Mouse (Mus musculus): ENCODE data around the gene Wtip. TPM values are rescaled to one million over a fixed set of nuclear protein-coding genes. Genes with fewer than 3 reads are reported as not detected.
A peak's percentile ranks its signal among the peaks of the same experiment; 100 is the strongest.
"Not testable (repeated sequence)": the region's sequence is repeated elsewhere in the genome, so short reads cannot be mapped to it uniquely, and the experiment has no call there.

Gene Wtip
- total RNA-seq (2012; rRNA removed): 68.6 and 96.7 TPM in 2 replicates

DNA sequence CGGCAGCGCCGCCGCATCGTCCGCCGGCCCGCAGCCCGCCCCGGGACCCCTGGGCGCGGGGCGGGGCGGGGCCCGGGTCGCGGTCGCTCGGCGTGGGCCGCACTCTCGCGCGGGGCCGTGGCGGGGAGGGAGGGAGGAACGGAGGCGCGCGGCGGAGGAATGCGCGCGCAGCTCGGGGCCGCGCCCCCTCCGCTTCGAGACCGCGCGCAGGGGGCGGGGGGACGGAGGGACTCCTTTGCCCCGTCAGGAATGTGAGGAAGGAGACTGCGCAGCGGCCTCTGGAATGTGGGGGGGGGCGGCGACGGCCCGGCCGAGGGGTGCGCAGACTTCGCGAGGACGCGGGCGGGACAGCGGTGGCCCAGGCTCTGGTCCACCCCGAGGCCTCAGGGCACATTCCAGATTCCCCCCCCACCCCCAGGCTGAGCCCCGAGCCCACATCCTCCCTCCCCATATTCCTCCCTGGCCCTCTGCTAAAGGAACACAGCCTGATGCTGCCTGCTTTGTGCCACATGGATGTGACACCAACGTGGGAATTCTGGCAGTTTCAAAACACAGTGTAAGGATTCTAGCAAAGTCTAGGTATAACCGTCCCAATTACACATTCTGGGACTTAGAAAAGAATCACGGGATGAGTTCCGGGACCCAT lies at the start of gene Wtip:
Gene Wtip, minus strand, starts transcription at position 152 of the 646 bp plus-strand sequence.
- Histone ChIP-seq H3K36me3 (ENCODE audit: control insufficient read depth, insufficient read depth, low read length, poor library complexity, severe bottlenecking) (no peaks in the 10 kb centered on the region; the same call in 1 of the 2 replicates), H3K4me1 (ENCODE audit: control insufficient read depth in 2 of 2, insufficient read depth in 2 of 2, low read length in 2 of 2, poor library complexity in 1 of 2) (peaks cover 2 to 16% of the 10 kb centered on the region in 2 experiments; a peak in 3 of 4 replicates), H3K27ac (ENCODE audit: insufficient read depth, low read depth, low read length, poor library complexity, severe bottlenecking) (peak within 1 kb of the TSS; percentile 73), H3K4me3 (ENCODE audit: insufficient read depth in 1 of 2, low read depth in 1 of 2, low read length in 2 of 2, poor library complexity in 1 of 2, severe bottlenecking in 1 of 2) (peak within 1 kb of the TSS; percentile 68 to 99), H3K9ac (ENCODE audit: insufficient read depth, low read depth, low read length, poor library complexity, severe bottlenecking) (peak within 1 kb of the TSS; percentile 98), H3K9me3 (ENCODE audit: control insufficient read depth, insufficient read depth, low read depth, low read length) (no peaks in the 10 kb centered on the region)
- in situ Hi-C loops (cut with MboI; ENCODE audit: low sequenced_read_pairs in 2 of 2, unreplicated experiment in 2 of 2): no loop called here
- DNase-seq (ENCODE audit: low read depth, low spot score): peak; percentile 61
- no peak for TF ChIP-seq HCFC1 (IDR thresholded peaks at IDR 0.05; ENCODE audit: borderline replicate concordance, insufficient read depth, low read length)
- no peak for TF ChIP-seq ZNF384 (IDR thresholded peaks at IDR 0.05; ENCODE audit: low read depth, low read length)
- TF ChIP-seq ZC3H11A (IDR thresholded peaks at IDR 0.05; ENCODE audit: borderline replicate concordance, low read depth, low read length): no peak
- no peak for TF ChIP-seq MAFK (IDR thresholded peaks at IDR 0.05; ENCODE audit: insufficient read depth, low read depth, low read length)
- no peak for TF ChIP-seq CHD2 (IDR thresholded peaks at IDR 0.05; ENCODE audit: low read depth, low read length)

DNA sequence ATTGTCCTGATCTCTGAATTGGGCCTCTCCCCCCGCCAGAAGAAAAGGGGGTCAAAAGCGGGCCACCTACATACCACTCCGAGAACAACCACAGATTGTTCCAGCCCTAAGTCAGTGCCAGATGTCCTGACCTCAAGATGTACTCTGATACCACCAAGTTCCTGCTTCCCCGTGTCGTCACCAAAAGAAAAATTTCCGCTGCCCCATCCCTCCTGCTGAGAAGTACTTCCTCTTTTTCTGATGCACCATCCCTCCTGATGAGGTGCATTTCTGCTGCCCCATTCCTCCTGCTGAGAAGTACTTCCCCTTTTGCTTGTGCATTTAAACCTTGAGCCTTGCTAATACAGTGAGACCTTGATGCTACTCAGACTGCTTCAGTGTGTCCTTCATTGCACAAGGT lies 43.2 kb upstream of the Wtip start:
- in situ Hi-C loops (cut with MboI; ENCODE audit: low sequenced_read_pairs in 2 of 2, unreplicated experiment in 2 of 2); H3K4me1 ChIP-seq (ENCODE audit: control insufficient read depth in 2 of 2, insufficient read depth in 2 of 2, low read length in 2 of 2, poor library complexity in 1 of 2); H3K4me3 ChIP-seq (ENCODE audit: insufficient read depth in 1 of 2, low read depth in 1 of 2, low read length in 2 of 2, poor library complexity in 1 of 2, severe bottlenecking in 1 of 2); H3K9me3 ChIP-seq (ENCODE audit: control insufficient read depth, insufficient read depth, low read depth, low read length); H3K27ac ChIP-seq (ENCODE audit: insufficient read depth, low read depth, low read length, poor library complexity, severe bottlenecking); H3K36me3 ChIP-seq (ENCODE audit: control insufficient read depth, insufficient read depth, low read length, poor library complexity, severe bottlenecking); DNase-seq (ENCODE audit: low read depth, low spot score); H3K9ac ChIP-seq (ENCODE audit: insufficient read depth, low read depth, low read length, poor library complexity, severe bottlenecking): not testable (repeated sequence)

DNA sequence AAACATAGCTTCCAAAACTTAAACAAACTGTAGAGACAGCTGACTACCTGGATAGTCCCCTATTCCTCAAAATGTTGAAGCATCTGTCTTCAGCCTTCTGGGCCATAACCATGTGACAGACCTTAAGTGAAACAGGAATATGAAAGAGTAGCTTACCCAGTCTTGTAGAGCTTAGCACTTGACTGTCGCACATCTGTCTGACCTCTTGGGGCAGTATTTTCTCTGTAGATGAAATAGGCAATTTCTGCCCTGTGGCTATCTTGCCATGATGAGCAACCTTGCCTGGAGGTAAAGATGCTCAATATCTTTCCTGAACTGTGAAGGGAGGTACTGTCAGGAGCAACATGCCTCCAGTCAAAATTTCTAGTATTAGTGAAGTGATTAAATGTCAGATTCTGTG lies 39.2 kb upstream of the Wtip start:
- Histone ChIP-seq H3K9ac (ENCODE audit: insufficient read depth, low read depth, low read length, poor library complexity, severe bottlenecking) (no peak overlapping the region), H3K27ac (ENCODE audit: insufficient read depth, low read depth, low read length, poor library complexity, severe bottlenecking) (no peak overlapping the region), H3K9me3 (ENCODE audit: control insufficient read depth, insufficient read depth, low read depth, low read length) (peaks cover 2% of the 10 kb centered on the region), H3K4me1 (ENCODE audit: control insufficient read depth in 2 of 2, insufficient read depth in 2 of 2, low read length in 2 of 2, poor library complexity in 1 of 2) (peaks cover 0 to 4% of the 10 kb centered on the region in 2 experiments; a peak in 1 of 4 replicates), H3K4me3 (ENCODE audit: insufficient read depth in 1 of 2, low read depth in 1 of 2, low read length in 2 of 2, poor library complexity in 1 of 2, severe bottlenecking in 1 of 2) (no peak overlapping the region), H3K36me3 (ENCODE audit: control insufficient read depth, insufficient read depth, low read length, poor library complexity, severe bottlenecking) (no peaks in the 10 kb centered on the region)
- in situ Hi-C loops (cut with MboI; ENCODE audit: low sequenced_read_pairs in 2 of 2, unreplicated experiment in 2 of 2): no loop called here
- TF ChIP-seq ZNF384 (IDR thresholded peaks at IDR 0.05; ENCODE audit: low read depth, low read length) (no peak), HCFC1 (IDR thresholded peaks at IDR 0.05; ENCODE audit: borderline replicate concordance, insufficient read depth, low read length) (no peak), MAFK (IDR thresholded peaks at IDR 0.05; ENCODE audit: insufficient read depth, low read depth, low read length) (no peak), CHD2 (IDR thresholded peaks at IDR 0.05; ENCODE audit: low read depth, low read length) (no peak), ZC3H11A (IDR thresholded peaks at IDR 0.05; ENCODE audit: borderline replicate concordance, low read depth, low read length) (no peak)
- DNase-seq (ENCODE audit: low read depth, low spot score): no peak

DNA sequence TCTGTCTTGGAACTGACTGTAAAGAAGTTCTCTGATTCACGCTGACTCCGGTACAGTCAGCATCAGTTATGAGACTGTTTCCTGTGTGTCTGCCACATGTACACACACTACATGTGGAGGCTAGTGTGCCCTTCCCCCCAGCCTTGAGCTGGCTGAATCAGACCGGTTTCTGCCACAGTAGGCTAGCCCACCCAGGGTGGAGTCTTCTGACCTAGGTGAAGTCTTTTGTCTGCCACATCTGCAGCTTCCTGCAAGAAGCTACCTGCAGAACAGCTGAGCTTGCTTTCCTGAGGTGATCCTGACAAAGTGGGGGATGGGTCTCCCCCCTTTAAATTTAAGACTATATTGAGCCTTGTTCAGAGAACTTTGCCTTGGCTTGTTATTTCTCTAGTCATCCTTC lies 36.4 kb upstream of the Wtip start, which contains the start of gene Uba2:
Gene Uba2, minus strand, starts transcription at position 146 of the 400 bp plus-strand sequence.
- peak; percentile 72 for DNase-seq (ENCODE audit: low read depth, low spot score)
- H3K9ac ChIP-seq (ENCODE audit: insufficient read depth, low read depth, low read length, poor library complexity, severe bottlenecking): peak within 1 kb of the TSS; percentile 58
- H3K27ac ChIP-seq (ENCODE audit: insufficient read depth, low read depth, low read length, poor library complexity, severe bottlenecking): peak within 1 kb of the TSS; percentile 88
- TF ChIP-seq MAFK (IDR thresholded peaks at IDR 0.05; ENCODE audit: insufficient read depth, low read depth, low read length) (peak; percentile 90), ZNF384 (IDR thresholded peaks at IDR 0.05; ENCODE audit: low read depth, low read length) (no peak), CHD2 (IDR thresholded peaks at IDR 0.05; ENCODE audit: low read depth, low read length) (peak; percentile 81)
- in situ Hi-C loops (cut with MboI; ENCODE audit: low sequenced_read_pairs in 2 of 2, unreplicated experiment in 2 of 2): no loop called here
- peaks cover 5 to 8% of the 10 kb centered on the region in 2 experiments; a peak in 1 of 4 replicates for H3K4me1 ChIP-seq (ENCODE audit: control insufficient read depth in 2 of 2, insufficient read depth in 2 of 2, low read length in 2 of 2, poor library complexity in 1 of 2)
- peak within 1 kb of the TSS; percentile 81 to 88 for H3K4me3 ChIP-seq (ENCODE audit: insufficient read depth in 1 of 2, low read depth in 1 of 2, low read length in 2 of 2, poor library complexity in 1 of 2, severe bottlenecking in 1 of 2)
- peaks cover 7% of the 10 kb centered on the region for H3K36me3 ChIP-seq (ENCODE audit: control insufficient read depth, insufficient read depth, low read length, poor library complexity, severe bottlenecking)
- H3K9me3 ChIP-seq (ENCODE audit: control insufficient read depth, insufficient read depth, low read depth, low read length): no peaks in the 10 kb centered on the region
